Mouse (Mus musculus): ENCODE results near the gene Rcbtb2.

The Rcbtb2 gene

GRCm38 (mm10) chr14:73116938-73117337 lies 5.9 kb upstream of the Rcbtb2 start:
- DNase-seq: peak; percentile 55

- no peak for DNase-seq
Observed at GRCm38 (mm10) chr14:73117411-73118392, 5.1 kb upstream of the Rcbtb2 start.

- no peak for DNase-seq
Observed at GRCm38 (mm10) chr14:73118482-73119347, 4.1 kb upstream of the Rcbtb2 start.

- no peak for DNase-seq
Observed at GRCm38 (mm10) chr14:73119459-73119858, 3.4 kb upstream of the Rcbtb2 start.

- DNase-seq: no peak
Observed at GRCm38 (mm10) chr14:73119966-73120365, 2.9 kb upstream of the Rcbtb2 start.

GRCm38 (mm10) chr14:73122211-73122922 lies 470 bp upstream of the Rcbtb2 start:
- DNase-seq: no peak

GRCm38 (mm10) chr14:73123381-73123780 lies 544 bp downstream of the Rcbtb2 start:
- no peak for DNase-seq

- DNase-seq: peak; percentile 34
Observed at GRCm38 (mm10) chr14:73123786-73124185, 949 bp downstream of the Rcbtb2 start.

- no peak for DNase-seq
Observed at GRCm38 (mm10) chr14:73130519-73130918, 7.7 kb downstream of the Rcbtb2 start.

GRCm38 (mm10) chr14:73131856-73132410 lies 9.1 kb downstream of the Rcbtb2 start:
- DNase-seq: no peak

- DNase-seq: no peak
Observed at GRCm38 (mm10) chr14:73132731-73133130, 9.9 kb downstream of the Rcbtb2 start.

GRCm38 (mm10) chr14:73137234-73137633 lies 14.4 kb downstream of the Rcbtb2 start:
- no peak for DNase-seq

- DNase-seq: no peak
Observed at GRCm38 (mm10) chr14:73138483-73138882, 15.6 kb downstream of the Rcbtb2 start.

- no peak for DNase-seq
Observed at GRCm38 (mm10) chr14:73139866-73140265, 17.0 kb downstream of the Rcbtb2 start.

- DNase-seq: no peak
Observed at GRCm38 (mm10) chr14:73141800-73142199, 19.0 kb downstream of the Rcbtb2 start.

GRCm38 (mm10) chr14:73142421-73142895 lies 19.6 kb downstream of the Rcbtb2 start:
- DNase-seq: peak; percentile 19

GRCm38 (mm10) chr14:73142896-73143709 lies 20.3 kb downstream of the Rcbtb2 start:
- peak; percentile 89 for DNase-seq

GRCm38 (mm10) chr14:73143710-73144420 lies 21.0 kb downstream of the Rcbtb2 start:
- no peak for DNase-seq

- no peak for DNase-seq
Observed at GRCm38 (mm10) chr14:73145531-73145930, 22.7 kb downstream of the Rcbtb2 start.

GRCm38 (mm10) chr14:73146721-73147120 lies 23.9 kb downstream of the Rcbtb2 start:
- no peak for DNase-seq

GRCm38 (mm10) chr14:73148125-73148524 lies 25.3 kb downstream of the Rcbtb2 start:
- no peak for DNase-seq
